Mouse (Mus musculus) retina, adult 2 months (tissue): ENCODE measurements around the gene Iqce.

Experiments
- DNase-seq: peaks from one replicate; pipeline ENCODE4 v3.0.0-alpha.2; 2012; ENCODE audit warnings: low read depth, low spot score

Gene Iqce

GRCm38 (mm10) chr5:140661875-140662643 is 40.1 kb downstream of the Iqce start:
- DNase-seq = no peak

GRCm38 (mm10) chr5:140661427-140661826 is 40.8 kb downstream of the Iqce start:
- no peak for DNase-seq

- no peak for DNase-seq
Measured at GRCm38 (mm10) chr5:140660398-140660797, 41.8 kb downstream of the Iqce start.

GRCm38 (mm10) chr5:140659607-140660272 is 42.4 kb downstream of the Iqce start:
- DNase-seq = no peak

GRCm38 (mm10) chr5:140654096-140654845 is 47.9 kb downstream of the Iqce start:
- DNase-seq = no peak

GRCm38 (mm10) chr5:140652587-140652986 is 49.6 kb downstream of the Iqce start:
- DNase-seq = no peak

GRCm38 (mm10) chr5:140651231-140651630 is 50.9 kb downstream of the Iqce start:
- no peak for DNase-seq

GRCm38 (mm10) chr5:140649881-140650414 is 52.2 kb downstream of the Iqce start:
- DNase-seq = no peak

GRCm38 (mm10) chr5:140649101-140649667 is 53.0 kb downstream of the Iqce start:
- DNase-seq = peak; percentile 84

GRCm38 (mm10) chr5:140648519-140649100 is 53.6 kb downstream of the Iqce start, which contains the start of gene Ttyh3:
Gene Ttyh3 (minus strand): TSS chr5:140649031.
- DNase-seq = no peak

GRCm38 (mm10) chr5:140647821-140648518 is 54.2 kb downstream of the Iqce start:
- DNase-seq = no peak

- DNase-seq = no peak
Measured at GRCm38 (mm10) chr5:140647031-140647760, 55.0 kb downstream of the Iqce start.

- DNase-seq = no peak
Measured at GRCm38 (mm10) chr5:140646171-140646570, 56.0 kb downstream of the Iqce start.

GRCm38 (mm10) chr5:140645454-140645853 is 56.7 kb downstream of the Iqce start:
- no peak for DNase-seq

- no peak for DNase-seq
Measured at GRCm38 (mm10) chr5:140644702-140645201, 57.4 kb downstream of the Iqce start.

GRCm38 (mm10) chr5:140644263-140644662 is 57.9 kb downstream of the Iqce start:
- no peak for DNase-seq

- no peak for DNase-seq
Measured at GRCm38 (mm10) chr5:140642076-140642475, 60.1 kb downstream of the Iqce start.

- DNase-seq = no peak
Measured at GRCm38 (mm10) chr5:140641254-140641928, 60.8 kb downstream of the Iqce start.

- DNase-seq = no peak
Measured at GRCm38 (mm10) chr5:140640812-140641211, 61.4 kb downstream of the Iqce start.
